8 mouse cellular contexts compared by ENCODE assay signal in the genomic region with DNA sequence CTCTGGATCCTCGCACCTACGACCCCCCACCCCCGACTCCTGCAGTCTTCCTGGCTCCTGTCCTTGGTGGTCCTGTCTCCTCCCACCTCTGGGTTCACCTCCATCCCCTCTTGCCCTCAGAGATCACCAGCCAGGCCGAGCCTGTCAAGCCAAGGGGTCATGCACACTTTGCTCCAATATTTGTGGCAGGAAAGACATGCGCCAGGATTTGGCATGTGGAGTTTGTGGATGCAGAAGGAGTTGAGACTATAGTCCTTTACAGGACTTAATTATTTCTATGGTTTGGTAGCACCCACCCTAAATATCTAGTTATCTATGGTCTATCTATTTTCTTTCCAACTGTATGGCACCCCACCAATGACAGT. TPM values are rescaled to one million over a fixed set of nuclear protein-coding genes. Genes with fewer than 3 reads are reported as not detected.
DNase-seq lines count a peak whose midpoint lies in the region; ATAC-seq and TF ChIP-seq lines count a peak whose summit lies in the region.

No protein-coding gene starts in this region.

- no peaks in the 10 kb centered on the region for H3K27me3 ChIP-seq in neural tube, embryonic 11.5 days (ENCODE audit: control insufficient read depth, insufficient read depth, low read length)
- no peaks in the 10 kb centered on the region for H3K27me3 ChIP-seq in limb, embryonic 14.5 days (ENCODE audit: control insufficient read depth, insufficient read depth, low read length)
- H3K27me3 ChIP-seq in stomach, postnatal 0 days (ENCODE audit: control insufficient read depth, insufficient read depth, low read length): no peaks in the 10 kb centered on the region

- 7% methylated on average over 5 of the region's 5 CpGs for WGBS in neural tube, embryonic 11.5 days
- 3% methylated on average over 5 of the region's 5 CpGs for WGBS in limb, embryonic 14.5 days
- WGBS in stomach, postnatal 0 days: 10% methylated on average over 5 of the region's 5 CpGs

- H3K9me3 ChIP-seq in neural tube, embryonic 11.5 days (ENCODE audit: control insufficient read depth, low read length): no peaks in the 10 kb centered on the region
- H3K9me3 ChIP-seq in limb, embryonic 14.5 days (ENCODE audit: control insufficient read depth, low read length): no peaks in the 10 kb centered on the region
- H3K9me3 ChIP-seq in stomach, postnatal 0 days (ENCODE audit: control insufficient read depth, low read length): no peaks in the 10 kb centered on the region

- no peak for TF ChIP-seq CTCF in stomach, postnatal 0 days (IDR thresholded peaks at IDR 0.05; ENCODE audit: low read depth)

- H3K4me1 ChIP-seq in neural tube, embryonic 11.5 days (ENCODE audit: control insufficient read depth, insufficient read depth, low read length): peaks cover 5% of the 10 kb centered on the region; the same call in 1 of the 2 replicates
- H3K4me1 ChIP-seq in limb, embryonic 14.5 days (ENCODE audit: control insufficient read depth, insufficient read depth, low read length): peaks cover 24% of the 10 kb centered on the region
- H3K4me1 ChIP-seq in stomach, postnatal 0 days (replicated peaks; ENCODE audit: control insufficient read depth, insufficient read depth): peaks cover 5% of the 10 kb centered on the region; the same call in 1 of the 2 replicates

- H3K4me2 ChIP-seq in neural tube, embryonic 11.5 days (ENCODE audit: low read depth): peak overlapping the region; percentile 76
- H3K4me2 ChIP-seq in limb, embryonic 14.5 days (replicated peaks; ENCODE audit: low read depth, low read length, severe bottlenecking): peak overlapping the region; percentile 85
- H3K4me2 ChIP-seq in stomach, postnatal 0 days (replicated peaks; ENCODE audit: low read depth): peak overlapping the region; percentile 80

- peak overlapping the region; percentile 67 for H3K27ac ChIP-seq in neural tube, embryonic 11.5 days (ENCODE audit: low read depth, low read length)
- H3K27ac ChIP-seq in limb, embryonic 14.5 days (replicated peaks; ENCODE audit: low read depth, low read length): peak overlapping the region; percentile 90
- peak overlapping the region; percentile 81 for H3K27ac ChIP-seq in stomach, postnatal 0 days (replicated peaks)

- DNase-seq in embryo, embryonic 10 days (ENCODE audit: low spot score): peak; percentile 46
- DNase-seq in embryo, embryonic 11 days: no peak
- no peak for DNase-seq in neural tube, embryonic 11.5 days (ENCODE audit: low spot score)
- DNase-seq in neural tube, embryonic 10.5 days (ENCODE audit: extremely low spot score, low spot score): no peak
- no peak for DNase-seq in limb, embryonic 14.5 days (ENCODE audit: low spot score)
- DNase-seq in stomach, postnatal 0 days (ENCODE audit: low spot score): no peak
- no peak for DNase-seq in spleen, postnatal 36 days (ENCODE audit: low spot score in 2 of 2)
- DNase-seq in frontal cortex, postnatal 25 days (ENCODE audit: low spot score in 2 of 2): no peak

- no peak; the same call in 1 of the 2 replicates for ATAC-seq in neural tube, embryonic 11.5 days (ENCODE audit: insufficient read depth, low FRiP score, low TSS enrichment)
- ATAC-seq in limb, embryonic 14.5 days (ENCODE audit: low FRiP score, low read depth): no peak
- ATAC-seq in stomach, postnatal 0 days (ENCODE audit: low FRiP score, low TSS enrichment): no peak

- H3K4me3 ChIP-seq in neural tube, embryonic 11.5 days (ENCODE audit: low read depth, low read length): peak overlapping the region; percentile 54
- H3K4me3 ChIP-seq in limb, embryonic 14.5 days (replicated peaks; ENCODE audit: low read length): peak overlapping the region; percentile 70
- H3K4me3 ChIP-seq in stomach, postnatal 0 days (ENCODE audit: low read depth, low read length): peak overlapping the region; percentile 57

- H3K36me3 ChIP-seq in neural tube, embryonic 11.5 days (ENCODE audit: control insufficient read depth, insufficient read depth, low read length): no peaks in the 10 kb centered on the region
- no peaks in the 10 kb centered on the region for H3K36me3 ChIP-seq in limb, embryonic 14.5 days (ENCODE audit: control insufficient read depth, insufficient read depth, low read length)
- H3K36me3 ChIP-seq in stomach, postnatal 0 days (ENCODE audit: control insufficient read depth, insufficient read depth, low read length): no peaks in the 10 kb centered on the region

- peak overlapping the region; percentile 58 for H3K9ac ChIP-seq in neural tube, embryonic 11.5 days (ENCODE audit: low read length)
- H3K9ac ChIP-seq in limb, embryonic 14.5 days (ENCODE audit: low read depth, low read length, severe bottlenecking): peak overlapping the region; percentile 82
- peak overlapping the region; percentile 79 for H3K9ac ChIP-seq in stomach, postnatal 0 days (ENCODE audit: low read length)

- TF ChIP-seq EP300 in stomach, postnatal 0 days (optimal IDR thresholded peaks at IDR 0.05): no peak

- TF ChIP-seq POLR2A in limb, embryonic 14.5 days (IDR thresholded peaks at IDR 0.05; ENCODE audit: borderline replicate concordance, extremely low read depth, insufficient read depth, insufficient read length): no peak

RNA-seq across cellular contexts. Expression of a gene that starts 0.6 kb away (rescaled TPM):
- polyA plus RNA-seq in neural tube, embryonic 11.5 days (2014; fragmentation: Nextera tagmentation; extraction: Ambion mirVana): 2.8 and 4.0 TPM in 2 replicates
- 34.8 and 34.9 TPM in 2 replicates for polyA plus RNA-seq in limb, embryonic 14.5 days (2012; rRNA removed)
- polyA plus RNA-seq in limb, embryonic 14.5 days (2014; fragmentation: Nextera tagmentation; extraction: Ambion mirVana): 11.3 and 16.2 TPM in 2 replicates
- polyA plus RNA-seq in stomach, postnatal 0 days (2015; fragmentation: Nextera tagmentation; extraction: Ambion mirVana): 3.1 and 5.1 TPM in 2 replicates
